Mouse (Mus musculus) small intestine, adult 2 months (tissue): ENCODE results near the gene Pmm1. TPM values are rescaled to one million over a fixed set of nuclear protein-coding genes. Genes with fewer than 3 reads are reported as not detected.

Source experiments
- H3K27ac ChIP-seq: fragments of 200-500 bp; 2 replicates; pipeline ENCODE4 v1.5.1; 2012; ENCODE audit warnings: low read depth, low read length, control low read depth, inconsistent platforms; ENCODE audit not compliant: insufficient read depth
- H3K27me3 ChIP-seq: fragments of 200-500 bp; 2 replicates; pipeline ENCODE4 v1.6.1; 2012; ENCODE audit warnings: mild to moderate bottlenecking, moderate library complexity, low read length, inconsistent platforms; ENCODE audit not compliant: control insufficient read depth, insufficient read depth
- H3K36me3 ChIP-seq: fragments of 200-500 bp; 2 replicates; pipeline ENCODE4 v1.6.1; 2012; ENCODE audit warnings: mild to moderate bottlenecking, low read length, control low read depth, inconsistent platforms; ENCODE audit not compliant: control insufficient read depth, insufficient read depth
- H3K4me1 ChIP-seq: fragments of 200-500 bp; 2 replicates; pipeline ENCODE4 v1.6.1; 2012; ENCODE audit warnings: low read length, inconsistent platforms, mixed read lengths; ENCODE audit not compliant: control insufficient read depth, insufficient read depth, insufficient read length
- H3K4me3 ChIP-seq: fragments of 200-500 bp; 2 replicates; pipeline ENCODE4 v1.5.1; 2012; ENCODE audit warnings: low read depth, mild to moderate bottlenecking, control low read depth, inconsistent platforms, low read length, moderate library complexity
- CTCF ChIP-seq: fragments of 200-500 bp; IDR thresholded peaks from 2 replicates; pipeline ENCODE4 v1.5.1; 2012; ENCODE audit warnings: low read depth, mild to moderate bottlenecking, control low read depth, inconsistent platforms, low read length, moderate library complexity, mixed read lengths; ENCODE audit not compliant: insufficient replicate concordance, insufficient read length; ENCODE audit errors: extremely low read depth
- POLR2A ChIP-seq: fragments of 200-500 bp; IDR thresholded peaks from 2 replicates; pipeline ENCODE4 v1.6.1; 2012; ENCODE audit warnings: low read depth, mild to moderate bottlenecking, control low read depth, inconsistent platforms, low read length, moderate library complexity
- WGBS: fragments of 180-500 bp; shearing (Covaris S2); methylation state at CpG from one replicate; pipeline ENCODE4 v1.1.7; 2018; 5-methylcytosine and 5-hydroxymethylcytosine counted together
- polyA plus RNA-seq: library from polyadenylated mRNA; depleted of rRNA; stranded (reverse); fragments of >200 nt; gene quantifications from 2 replicates; pipeline ENCODE4 v1.2.3, GENCODE M21; 2012

The Pmm1 gene
- polyA plus RNA-seq, 1 experiment, result 18.9 TPM

GRCm38 (mm10) chr15:81943176-81943749 lies 17.5 kb downstream of the Pmm1 start:
- H3K4me1 ChIP-seq, result no peaks in the 10 kb centered on the region
- WGBS, result 40% methylated on average over 9 of the region's 9 CpGs
- no peaks in the 10 kb centered on the region for H3K27me3 ChIP-seq
- no peak overlapping the region for H3K27ac ChIP-seq
- H3K4me3 ChIP-seq, result no peak overlapping the region
- no peaks in the 10 kb centered on the region for H3K36me3 ChIP-seq
- TF ChIP-seq CTCF, result no peak
- no peak for TF ChIP-seq POLR2A

GRCm38 (mm10) chr15:81941010-81941409 lies 19.7 kb downstream of the Pmm1 start:
- TF ChIP-seq CTCF, result no peak
- TF ChIP-seq POLR2A, result no peak
- Histone ChIP-seq H3K27ac (no peak overlapping the region), H3K36me3 (no peaks in the 10 kb centered on the region), H3K4me3 (no peak overlapping the region), H3K27me3 (peaks cover 5% of the 10 kb centered on the region), H3K4me1 (no peaks in the 10 kb centered on the region)
- WGBS, result 89% methylated on average over 2 of the region's 2 CpGs

- TF ChIP-seq POLR2A (no peak), CTCF (no peak)
- WGBS, result 85% methylated on average over 5 of the region's 5 CpGs
- Histone ChIP-seq H3K27ac (no peak overlapping the region), H3K36me3 (no peaks in the 10 kb centered on the region), H3K4me3 (no peak overlapping the region), H3K27me3 (peaks cover 5% of the 10 kb centered on the region), H3K4me1 (no peaks in the 10 kb centered on the region)
Observed at GRCm38 (mm10) chr15:81940219-81940618, 20.5 kb downstream of the Pmm1 start.

- 56% methylated on average over 4 of the region's 4 CpGs for WGBS
- Histone ChIP-seq H3K4me1 (no peaks in the 10 kb centered on the region), H3K27ac (no peak overlapping the region), H3K4me3 (no peak overlapping the region), H3K27me3 (peaks cover 5% of the 10 kb centered on the region), H3K36me3 (no peaks in the 10 kb centered on the region)
- TF ChIP-seq CTCF, result no peak
- TF ChIP-seq POLR2A, result no peak
Observed at GRCm38 (mm10) chr15:81939774-81940173, 21.0 kb downstream of the Pmm1 start.

- peaks cover 5% of the 10 kb centered on the region for H3K27me3 ChIP-seq
- TF ChIP-seq POLR2A, result no peak
- no peak for TF ChIP-seq CTCF
Observed at GRCm38 (mm10) chr15:81939157-81939715, 21.5 kb downstream of the Pmm1 start.

GRCm38 (mm10) chr15:81938246-81938645 lies 22.5 kb downstream of the Pmm1 start:
- 43% methylated on average over 2 of the region's 2 CpGs for WGBS

More at GRCm38 (mm10) chr15:81939157-81939715, 21.5 kb downstream of the Pmm1 start:
- no peaks in the 10 kb centered on the region for H3K4me1 ChIP-seq
- no peak overlapping the region for H3K27ac ChIP-seq
- no peak overlapping the region for H3K4me3 ChIP-seq
- no peaks in the 10 kb centered on the region for H3K36me3 ChIP-seq
- WGBS, result 80% methylated on average over 10 of the region's 10 CpGs

GRCm38 (mm10) chr15:81937098-81937972 lies 23.4 kb downstream of the Pmm1 start:
- WGBS, result 19% methylated on average over 19 of the region's 19 CpGs
- H3K27me3 ChIP-seq, result peaks cover 9% of the 10 kb centered on the region
- H3K27ac ChIP-seq, result no peak overlapping the region
- peak overlapping the region; percentile 43 for H3K4me3 ChIP-seq
- no peaks in the 10 kb centered on the region for H3K36me3 ChIP-seq
- no peaks in the 10 kb centered on the region; the same call in 1 of the 2 replicates for H3K4me1 ChIP-seq
- TF ChIP-seq CTCF (no peak), POLR2A (no peak)

More at GRCm38 (mm10) chr15:81938246-81938645, 22.5 kb downstream of the Pmm1 start:
- Histone ChIP-seq H3K4me3 (no peak overlapping the region), H3K36me3 (no peaks in the 10 kb centered on the region), H3K27ac (no peak overlapping the region), H3K4me1 (no peaks in the 10 kb centered on the region), H3K27me3 (peaks cover 5% of the 10 kb centered on the region)
- TF ChIP-seq POLR2A (no peak), CTCF (peak; percentile 53; the same call in 1 of the 2 replicates)
